Mouse (Mus musculus) left cerebral cortex, postnatal 14 days (tissue): ENCODE results near the gene Tigd4. TPM values are rescaled to one million over a fixed set of nuclear protein-coding genes. Genes with fewer than 3 reads are reported as not detected.
"Not testable (repeated sequence)": the region's sequence is repeated elsewhere in the genome, so short reads cannot be mapped to it uniquely, and the experiment has no call there.

Experiments
- DNase-seq, 2 experiments: peaks; one replicate each; pipeline ENCODE4 v3.0.0; 2021 to 2022; ENCODE audit warnings: low spot score in 2 of 2, mixed read lengths in 1 of 2
- intact Hi-C: fragments of 180-260 bp; cut with DNase I; formaldehyde crosslinking; loops from one replicate; pipeline ENCODE4 v1.15.1; 2025
- long read RNA-seq, 2 experiments: library from polyadenylated mRNA; stranded (forward); transcript quantifications; one replicate each; pipeline ENCODE4 v2.0.0; 2021
- total RNA-seq, 2 experiments: library from RNA; stranded (reverse); gene quantifications; 2 replicates each; pipeline ENCODE4 v1.2.3; 2021

The Tigd4 gene
- not detected for total RNA-seq
- long read RNA-seq, experiment 1, result 0 reads
- long read RNA-seq, experiment 2, result 0 reads

DNA sequence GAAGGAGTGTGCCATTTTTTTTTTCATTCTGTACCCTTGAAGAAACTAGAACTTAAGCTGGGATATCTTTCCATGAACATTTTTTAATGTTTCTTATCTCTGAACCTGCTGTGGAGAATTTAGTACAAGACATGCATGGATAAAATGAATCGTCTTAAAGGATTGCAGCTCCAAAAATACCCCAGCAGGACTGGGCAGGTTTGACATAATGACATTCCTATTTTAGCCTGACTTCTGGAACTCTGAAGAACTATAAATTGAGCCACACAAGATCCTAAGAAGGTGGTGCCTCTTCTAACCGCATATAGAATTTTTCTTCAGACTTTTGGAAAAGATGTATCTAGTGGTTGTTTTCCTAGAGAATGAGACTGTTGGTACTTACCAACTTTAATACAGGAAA lies at the start of gene Tigd4:
Gene Tigd4 (plus strand): TSS at position 301 of the 400 bp plus-strand sequence.
- intact Hi-C loops, result no loop called here
- no peak for DNase-seq

DNA sequence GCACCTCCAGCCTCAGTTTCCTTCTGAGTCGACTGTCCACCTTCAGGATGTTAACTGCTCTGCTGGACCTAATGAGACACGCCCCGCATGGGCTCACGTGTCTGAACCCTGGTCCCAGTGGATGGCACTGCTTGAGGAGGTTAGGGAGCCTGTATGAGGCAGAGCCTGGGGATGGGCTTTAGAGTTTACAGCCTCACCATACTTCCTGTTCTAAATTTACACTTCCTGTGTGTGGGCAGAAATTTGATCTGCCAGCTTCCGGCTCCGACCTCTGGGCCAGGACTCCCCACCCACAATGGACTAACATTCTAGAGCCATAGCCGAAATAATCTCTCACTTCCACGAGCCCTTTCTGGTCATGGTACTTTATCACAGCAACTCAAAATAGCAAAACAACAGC lies 46.2 kb upstream of the Tigd4 start:
- intact Hi-C loops, result loop anchor here (10.0 kb wide), 2 partner anchors 192 to 372 kb away; partner anchors contain the start of gene Gm6525

DNA sequence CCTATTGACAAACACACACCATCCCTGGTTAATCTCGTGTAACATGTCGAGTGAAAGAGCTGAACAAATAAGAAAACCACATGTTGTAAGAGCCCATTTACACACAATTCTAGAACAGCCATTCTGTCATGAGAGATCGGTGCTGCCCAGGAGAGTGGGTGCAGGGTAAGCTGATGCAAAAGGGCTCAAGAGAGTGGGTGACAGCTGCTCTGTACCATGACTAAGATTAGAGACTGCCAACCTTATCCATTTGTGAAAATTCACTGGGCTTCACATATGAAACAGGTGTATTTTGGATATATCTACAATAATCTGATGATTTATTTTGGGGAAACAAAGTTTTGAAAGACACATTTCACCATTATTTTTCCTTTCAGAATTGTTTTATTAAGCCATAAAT lies 37.6 kb upstream of the Tigd4 start:
- no peak for DNase-seq
- intact Hi-C loops, result no loop called here

More for the DNA sequence above, 46.2 kb upstream of the Tigd4 start:
- no peak for DNase-seq

DNA sequence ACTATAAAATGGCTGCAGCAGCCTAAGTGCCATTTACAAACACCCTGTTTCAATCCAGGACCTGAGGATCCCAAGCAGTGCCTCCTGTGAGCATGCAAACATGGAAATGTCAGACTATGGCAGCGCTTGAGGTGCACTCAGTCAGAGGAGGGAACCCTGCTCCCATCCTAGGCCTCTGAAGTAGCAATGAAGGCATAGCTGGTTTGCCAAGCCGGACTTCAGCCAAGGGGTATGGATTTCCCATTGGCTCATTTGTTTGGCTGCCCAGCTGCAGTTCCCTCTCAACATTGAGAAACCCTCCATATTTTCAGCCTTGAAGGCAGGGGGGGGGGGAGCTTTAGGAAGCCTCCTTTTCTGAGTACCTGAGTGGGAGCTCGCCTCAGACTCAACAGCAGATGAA lies 35.1 kb upstream of the Tigd4 start:
- no peak for DNase-seq
- intact Hi-C loops, result no loop called here

DNA sequence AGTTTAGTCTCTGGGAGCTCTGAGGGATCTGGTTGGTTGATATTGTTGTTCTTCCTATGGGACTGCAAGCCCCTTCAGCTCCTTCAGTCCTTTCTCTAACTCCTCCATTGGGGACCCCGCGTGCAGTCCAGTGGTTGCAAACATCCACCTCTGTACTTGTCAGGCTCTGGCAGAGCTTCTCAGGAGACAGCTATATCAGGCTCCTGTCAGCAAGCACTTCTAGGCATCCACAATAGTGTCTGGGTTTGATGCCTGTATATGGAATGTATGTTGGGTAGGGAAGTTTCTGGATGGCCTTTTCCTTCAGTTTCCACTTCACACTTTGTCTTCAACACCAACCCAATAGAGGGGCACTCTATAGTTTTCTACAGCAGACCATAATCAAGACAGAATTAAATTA lies 30.5 kb upstream of the Tigd4 start:
- intact Hi-C loops, DNase-seq: not testable (repeated sequence)

DNA sequence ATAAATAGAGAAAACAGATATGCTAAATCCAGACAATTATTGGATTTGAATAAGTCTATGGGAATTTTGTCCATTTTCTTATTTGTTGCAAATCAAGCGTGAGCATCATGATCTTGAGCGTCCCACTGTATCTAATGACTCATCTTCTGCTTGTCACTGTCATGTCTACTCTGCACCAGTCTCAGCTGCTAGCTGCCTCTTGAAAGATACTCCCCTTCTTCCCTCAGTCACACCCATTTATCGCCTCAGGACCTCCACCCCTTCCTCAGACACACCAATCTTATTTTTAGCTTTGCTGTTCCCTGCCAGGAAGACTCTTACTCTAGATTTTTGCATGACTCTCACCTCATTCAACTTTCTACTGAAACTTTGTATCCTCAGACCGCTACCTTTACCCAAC lies 30.0 kb upstream of the Tigd4 start:
- DNase-seq, result no peak
- intact Hi-C loops, result no loop called here

DNA sequence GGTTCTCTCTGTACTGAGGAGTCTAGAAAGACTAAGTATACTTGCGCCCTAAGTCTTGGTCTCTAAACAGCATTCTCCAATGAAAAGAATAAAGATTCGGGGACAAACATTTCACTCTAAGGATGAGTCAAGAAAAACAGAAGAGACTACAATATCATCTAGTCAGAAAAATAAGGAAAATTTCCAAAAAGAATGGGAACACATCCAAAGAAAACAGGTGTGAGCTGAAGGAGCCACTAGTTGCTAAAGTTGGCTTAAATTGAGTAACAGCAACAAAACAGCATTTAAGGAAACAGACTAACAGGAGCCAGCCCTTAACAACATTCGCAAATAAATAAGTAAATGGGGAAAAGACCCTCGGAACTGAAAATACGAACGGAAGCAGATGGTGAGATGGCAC lies 24.8 kb upstream of the Tigd4 start:
- intact Hi-C loops, result no loop called here
- DNase-seq, result no peak

DNA sequence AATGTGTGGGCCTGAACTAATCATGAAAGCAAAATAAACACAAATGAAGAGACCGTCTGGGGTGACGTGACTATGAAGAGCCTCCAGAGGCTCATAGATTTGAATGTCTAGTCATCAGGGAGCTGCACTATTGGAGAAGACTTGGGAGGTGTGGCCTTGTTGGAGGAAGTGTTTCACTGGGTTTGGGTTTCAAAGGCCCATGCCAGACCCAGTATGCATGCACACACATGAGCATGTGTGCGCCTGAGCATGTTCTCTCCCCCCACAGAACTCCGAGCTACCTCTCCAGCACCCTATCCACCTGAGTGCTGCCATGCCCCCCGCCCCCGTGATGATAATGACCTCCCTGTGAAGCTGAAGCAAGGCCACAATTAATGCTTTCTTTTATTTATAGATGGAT lies 23.8 kb upstream of the Tigd4 start:
- intact Hi-C loops, result no loop called here
- DNase-seq, result no peak

DNA sequence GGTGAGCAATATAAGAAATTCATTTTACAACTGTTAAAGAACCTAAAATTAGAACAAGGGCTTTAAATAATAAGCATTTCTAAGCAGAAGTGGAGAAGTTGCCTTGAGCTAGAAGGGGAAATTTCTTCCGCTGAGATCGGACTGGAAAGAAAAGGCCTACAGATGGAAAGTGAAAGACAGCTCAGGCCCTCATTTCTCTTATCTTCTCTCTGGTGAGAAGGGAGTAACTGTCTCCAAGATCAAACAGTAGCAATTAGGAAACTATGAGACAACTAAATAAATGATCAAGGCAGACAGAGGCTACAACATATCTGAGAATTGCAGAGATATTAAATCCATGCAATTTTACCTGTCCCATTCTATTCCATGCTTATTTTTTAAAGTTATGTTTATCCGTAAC lies 22.9 kb upstream of the Tigd4 start:
- intact Hi-C loops, result no loop called here
- DNase-seq, result no peak

DNA sequence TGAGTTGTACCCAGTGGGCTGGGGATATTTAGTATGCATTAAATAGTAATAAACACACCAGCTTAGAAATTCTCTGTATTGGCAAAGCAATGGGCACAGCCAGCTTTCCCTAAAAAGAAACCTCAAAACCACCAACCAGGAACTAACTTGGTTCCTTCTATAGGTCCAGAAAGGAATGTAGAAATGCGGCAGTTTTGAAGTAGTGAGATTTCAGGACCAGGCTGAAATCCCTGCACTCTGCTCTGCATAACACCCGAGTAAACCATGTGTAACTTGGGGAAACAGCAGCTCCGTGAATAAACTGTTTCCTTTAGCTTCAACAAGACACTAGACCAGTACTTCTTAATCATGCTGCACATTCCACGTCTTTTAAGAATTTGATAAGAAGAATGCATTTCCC lies 12.7 kb upstream of the Tigd4 start:
- no peak for DNase-seq
- intact Hi-C loops, result no loop called here

DNA sequence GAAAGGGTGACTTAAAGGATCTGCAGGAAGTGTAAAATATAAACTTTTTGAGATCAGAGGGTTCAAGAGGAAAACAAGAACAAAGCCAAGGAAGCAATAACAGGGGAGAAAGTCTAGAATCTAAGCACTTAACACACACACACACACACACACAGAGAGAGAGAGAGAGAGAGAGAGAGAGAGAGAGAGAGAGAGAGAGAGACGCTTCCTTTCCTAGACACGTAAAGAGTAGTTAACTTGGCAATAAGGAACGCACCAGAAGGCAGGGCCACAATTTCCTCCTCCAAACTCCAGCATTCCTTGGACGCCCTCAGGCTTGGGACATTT lies 11.7 kb upstream of the Tigd4 start:
- DNase-seq, result no peak
- intact Hi-C loops, result no loop called here

DNA sequence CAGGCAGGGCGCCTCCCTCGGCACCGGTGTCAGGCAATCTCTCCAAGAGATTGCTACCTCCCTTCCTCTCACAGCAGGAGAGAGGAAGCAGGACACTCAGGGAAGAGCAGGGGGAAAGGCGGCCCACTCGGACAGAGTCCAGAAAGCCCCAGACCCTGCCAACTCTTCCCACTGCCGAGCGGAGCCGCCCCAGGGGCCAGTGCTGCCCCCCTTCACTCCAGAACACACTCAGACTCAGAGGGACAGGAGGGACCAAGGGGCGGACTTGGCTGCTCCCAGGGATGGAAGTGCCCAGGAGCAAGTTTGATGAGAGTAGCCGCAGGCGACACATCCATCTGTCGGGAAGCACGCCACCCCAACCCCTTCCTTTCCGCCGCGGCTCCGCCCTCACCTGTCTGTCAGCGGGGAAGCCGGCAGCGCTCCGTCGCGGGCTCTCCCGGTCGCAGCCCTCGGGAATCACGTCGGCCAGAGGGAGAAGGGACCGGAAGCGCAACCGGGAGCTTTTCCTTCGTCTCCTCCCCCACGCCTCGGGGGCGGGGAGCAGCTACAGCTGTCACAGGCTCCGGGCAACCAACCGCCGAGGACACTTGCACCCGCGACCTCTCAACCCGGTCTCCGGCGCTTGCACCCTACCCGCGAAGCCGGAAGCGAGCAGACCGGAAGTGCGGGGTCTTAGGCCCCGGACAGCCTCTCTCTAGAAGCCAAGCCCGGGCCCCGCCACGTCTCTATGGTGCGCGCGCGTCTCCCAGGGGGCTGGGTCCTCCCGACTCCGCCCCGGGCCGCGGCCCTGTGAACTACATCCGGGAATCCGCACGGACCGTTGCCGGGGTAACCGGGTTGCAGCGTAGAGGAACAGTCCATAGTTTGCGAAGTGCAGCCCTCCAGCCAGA lies 11.1 kb upstream of the Tigd4 start, which contains the start of gene Arfip1:
Gene Arfip1 (minus strand): TSS at position 603 of the 890 bp plus-strand sequence.
- DNase-seq, result peak; percentile 92 to 95
- intact Hi-C loops, result no loop called here

DNA sequence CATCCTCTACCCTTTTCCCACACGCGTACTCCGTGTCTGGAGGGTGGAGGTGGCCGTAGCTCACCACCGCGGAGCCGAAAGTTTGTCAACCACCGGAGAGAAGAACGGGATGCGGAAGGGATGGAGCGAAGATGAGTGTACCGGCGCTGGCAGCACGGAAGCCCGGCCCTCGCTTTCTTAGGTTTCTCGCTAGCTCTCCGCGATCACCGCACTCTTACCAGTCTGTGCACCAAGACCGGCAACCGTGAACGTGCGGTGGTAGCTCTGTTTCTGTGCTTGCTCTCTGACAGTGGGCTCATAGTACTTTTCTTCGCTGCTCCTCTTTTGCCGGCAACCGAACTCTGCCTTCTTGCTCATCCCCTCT lies 10.5 kb upstream of the Tigd4 start:
- DNase-seq, result peak in 1 of 2 experiments; percentile 31
- intact Hi-C loops, result no loop called here

DNA sequence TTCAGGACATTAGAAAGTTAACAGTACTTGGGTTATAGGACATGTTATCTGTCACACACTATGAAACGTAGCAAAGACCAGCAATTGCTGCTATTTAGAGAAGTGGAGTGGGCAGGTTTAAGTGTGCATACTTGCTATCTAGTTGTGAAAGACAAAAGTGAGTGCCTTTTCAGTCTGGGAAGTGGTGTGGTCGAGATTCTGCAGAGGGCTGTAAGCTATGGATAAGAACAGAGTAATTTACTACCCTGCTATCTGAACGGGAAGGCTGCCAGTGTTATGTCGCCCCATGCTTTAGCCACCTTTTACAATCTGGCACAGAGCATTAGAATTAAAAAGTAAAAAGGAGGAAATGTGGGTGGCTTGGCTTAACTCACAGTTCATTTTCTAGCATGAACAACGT lies 6.6 kb upstream of the Tigd4 start:
- DNase-seq, result no peak
- intact Hi-C loops, result no loop called here

DNA sequence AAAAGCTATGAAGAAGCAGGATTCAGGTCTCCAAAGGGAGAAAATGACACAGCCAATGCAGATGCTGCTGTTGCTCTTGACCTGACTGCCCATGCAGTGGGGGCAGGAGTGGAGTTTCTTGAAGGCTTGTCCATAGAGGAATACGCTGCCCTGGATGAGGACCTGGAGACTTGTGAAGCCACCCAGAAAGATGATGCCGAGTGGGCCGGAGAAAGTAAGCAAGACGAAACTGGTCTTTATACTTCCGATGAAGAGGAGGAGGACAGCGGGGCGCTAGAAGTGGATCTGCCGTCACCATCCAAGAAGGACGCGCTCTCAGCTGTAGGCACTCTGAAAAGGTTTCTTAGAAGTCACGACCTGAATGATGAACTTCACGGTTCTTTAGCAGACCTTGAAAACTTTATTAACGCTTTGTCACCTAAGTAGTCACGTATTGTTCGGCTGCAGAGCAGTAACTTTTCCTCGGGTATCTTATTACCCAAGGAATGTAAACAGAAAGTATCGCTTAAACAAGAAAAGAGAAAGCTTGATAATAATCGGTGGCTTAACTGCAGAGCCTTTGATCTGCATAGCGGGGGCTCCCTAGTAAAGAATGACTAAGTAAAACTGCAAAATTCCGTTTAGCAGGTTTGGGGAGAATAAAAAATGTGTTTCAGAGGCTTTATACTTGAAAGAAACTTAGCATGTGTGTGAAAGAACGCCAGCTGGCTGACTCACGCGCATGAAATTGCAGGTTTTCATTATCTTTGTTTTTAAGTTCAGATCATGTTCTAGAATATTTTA lies 1.7 kb downstream of the Tigd4 start:
- DNase-seq, result peak; percentile 52 to 58
- intact Hi-C loops, result no loop called here

DNA sequence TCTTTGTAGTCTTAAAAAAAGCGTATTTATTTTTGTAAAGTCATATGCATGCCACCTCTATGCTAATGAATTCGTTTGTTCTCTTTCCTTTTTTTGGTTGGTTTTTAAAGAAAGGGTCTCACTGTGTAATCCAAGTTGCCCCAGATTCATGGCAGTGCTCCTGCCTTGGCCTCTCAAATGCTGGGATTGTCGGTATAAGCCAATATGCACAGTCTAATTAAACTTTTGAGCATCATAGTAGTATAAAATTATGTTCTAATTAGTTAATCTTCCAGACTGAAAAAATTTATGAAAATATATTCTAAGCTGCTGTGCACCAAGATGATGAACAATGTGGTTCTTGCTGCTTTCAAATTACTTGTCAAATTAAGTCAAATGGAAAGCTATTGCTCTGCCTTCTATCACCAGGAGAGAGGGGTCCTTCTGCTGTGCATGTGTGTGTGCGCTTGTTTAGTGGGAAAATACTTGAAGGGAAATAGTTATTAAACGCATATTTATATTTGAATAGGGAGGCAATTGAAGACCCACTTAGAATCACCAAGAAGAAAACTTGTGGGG lies 2.4 kb downstream of the Tigd4 start:
- intact Hi-C loops, result no loop called here
- no peak for DNase-seq

DNA sequence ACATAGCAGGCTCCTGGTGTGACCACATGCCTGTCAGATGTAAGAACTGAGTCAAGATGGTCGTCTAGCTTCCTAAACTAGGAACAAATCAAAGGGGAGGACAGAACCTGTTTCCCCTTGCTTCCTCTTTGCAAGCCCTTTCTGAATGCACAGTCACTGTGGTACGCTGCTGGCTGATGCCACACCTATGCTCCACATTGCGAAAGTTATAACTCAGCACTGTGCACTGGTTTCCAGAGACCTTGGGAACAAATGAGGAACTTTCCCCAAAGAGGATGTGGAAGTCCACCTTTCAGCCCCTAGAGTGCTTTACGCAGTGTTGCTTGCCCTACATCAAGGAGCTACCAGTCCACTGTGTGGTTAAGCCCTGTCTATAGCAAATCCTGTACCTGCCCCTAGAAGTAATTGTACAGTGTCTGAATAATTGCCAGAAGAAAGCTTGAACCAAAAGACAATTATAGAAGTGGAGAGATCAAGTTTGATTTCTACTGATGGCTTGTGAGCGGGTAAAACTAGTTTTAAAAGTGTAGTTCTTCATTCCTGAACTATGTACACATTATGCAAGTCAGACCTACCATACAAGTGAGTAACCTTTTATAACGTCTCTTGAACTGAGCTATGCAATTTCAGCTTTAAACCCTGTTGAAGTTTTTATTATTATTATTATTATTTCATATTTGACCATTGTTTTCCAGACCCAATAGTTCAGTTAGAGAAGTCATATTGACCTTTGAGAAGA lies 4.8 kb downstream of the Tigd4 start:
- DNase-seq, result no peak
- intact Hi-C loops, result no loop called here

DNA sequence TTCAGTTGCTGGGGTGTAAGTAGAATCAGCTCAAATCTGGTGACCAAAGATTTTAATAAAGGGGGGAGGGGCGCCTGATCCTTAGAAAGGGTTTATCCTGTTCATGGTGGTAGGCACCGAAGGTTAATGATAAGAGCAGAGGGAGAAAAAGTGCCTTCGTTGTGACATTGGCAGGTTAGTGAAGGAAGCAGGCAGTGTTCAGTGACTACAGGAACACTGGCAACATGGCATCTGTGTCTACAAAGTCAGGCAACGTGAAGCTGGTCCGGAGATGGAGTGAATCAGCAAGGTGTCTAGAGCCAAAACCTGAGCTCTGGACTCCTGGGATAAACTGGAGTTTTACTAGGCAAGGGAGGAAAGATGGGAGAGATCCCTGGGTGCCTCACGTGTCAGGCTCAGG lies 5.4 kb downstream of the Tigd4 start:
- intact Hi-C loops, result no loop called here
- no peak for DNase-seq

DNA sequence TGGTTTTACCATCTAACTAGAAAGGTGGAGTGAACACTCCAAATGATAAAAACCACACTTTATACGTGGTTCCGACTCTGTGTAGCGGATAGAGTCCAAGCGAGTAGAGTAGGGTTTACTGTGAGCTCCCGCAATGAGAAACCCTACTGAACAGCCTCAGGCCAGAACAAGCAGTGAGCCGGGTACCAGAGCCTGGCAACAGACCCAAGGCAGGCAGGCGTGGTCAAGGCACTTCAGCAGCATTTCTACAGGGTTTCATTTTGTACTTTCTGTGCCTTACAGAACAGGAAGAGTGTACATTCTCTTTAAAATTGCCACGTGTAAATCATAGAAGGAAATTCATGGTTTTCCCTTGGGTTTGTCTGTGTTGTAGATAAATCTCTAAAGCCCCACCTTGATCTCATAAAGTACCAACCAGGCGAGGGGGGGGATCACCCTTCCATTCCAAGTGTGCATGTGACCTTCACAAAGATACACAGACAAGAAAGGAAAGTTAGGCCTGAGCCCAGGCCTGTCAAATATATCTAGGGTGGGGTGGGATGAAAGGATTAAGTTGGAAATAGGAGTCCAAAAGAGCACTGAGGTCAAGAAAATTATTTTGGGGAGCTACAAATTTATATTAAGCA lies 8.6 kb downstream of the Tigd4 start:
- intact Hi-C loops, result no loop called here
- DNase-seq, result no peak
